9 mouse cellular contexts compared by ENCODE assay signal in genomic region chr13:116201177-116201920, GRCm38 (mm10).
DNase-seq lines count a peak whose midpoint lies in the region; ATAC-seq and TF ChIP-seq lines count a peak whose summit lies in the region.
"Had no signal": no experiment of that assay in that cellular context is flagged by ENCODE, and none has a peak within 500 bp of the region (broad histone marks: within the 10 kb centered on the region; RNA-seq: fewer than 3 reads in every experiment).

No protein-coding gene starts in this region.

- peak; percentile 90 for ATAC-seq in kidney, postnatal 0 days (replicated peaks; ENCODE audit: low FRiP score, low read depth)
- ATAC-seq in embryonic facial prominence, embryonic 12.5 days (ENCODE audit: insufficient number of reproducible peaks, insufficient read depth, low FRiP score, low TSS enrichment), result peak; percentile 94
- ATAC-seq in stomach, embryonic 14.5 days (ENCODE audit: insufficient number of reproducible peaks, insufficient read depth, low FRiP score, low read depth), result peak; percentile 88
- no peak for ATAC-seq in monocyte, adult 5-6 weeks (replicated peaks; ENCODE audit: insufficient number of reproducible peaks, low FRiP score, low TSS enrichment, poor library complexity, severe bottlenecking)

- no peak for TF ChIP-seq CTCF in kidney, postnatal 0 days (IDR thresholded peaks at IDR 0.05; ENCODE audit: low read depth)
- no peak for TF ChIP-seq CTCF in left cerebral cortex, adult 2 months (IDR thresholded peaks at IDR 0.05)

- H3K9me3 ChIP-seq in kidney, postnatal 0 days (replicated peaks; ENCODE audit: low read length), result no peaks in the 10 kb centered on the region
- H3K9me3 ChIP-seq in embryonic facial prominence, embryonic 12.5 days, result no peaks in the 10 kb centered on the region
- H3K9me3 ChIP-seq in limb, embryonic 10.5 days (replicated peaks), result no peaks in the 10 kb centered on the region
- no peaks in the 10 kb centered on the region for H3K9me3 ChIP-seq in stomach, embryonic 14.5 days (ENCODE audit: control insufficient read depth, low read depth, low read length)

- peak; percentile 78 for DNase-seq in kidney, postnatal 0 days (ENCODE audit: low spot score)
- no peak for DNase-seq in kidney, postnatal 14 days
- DNase-seq in limb, embryonic 10.5 days (ENCODE audit: low spot score), result peak; percentile 62
- DNase-seq in urinary bladder, postnatal 10 days (ENCODE audit: low spot score), result no peak
- no peak for DNase-seq in left cerebral cortex, adult 2 months (ENCODE audit: extremely low spot score in 1 of 2, low spot score in 2 of 2)

- H3K4me2 ChIP-seq in kidney, postnatal 0 days (ENCODE audit: low read length), result peak overlapping the region; percentile 48
- peak overlapping the region; percentile 46 for H3K4me2 ChIP-seq in embryonic facial prominence, embryonic 12.5 days (replicated peaks)
- H3K4me2 ChIP-seq in stomach, embryonic 14.5 days (replicated peaks; ENCODE audit: low read depth, low read length), result peak overlapping the region; percentile 38

- no peaks in the 10 kb centered on the region for H3K36me3 ChIP-seq in kidney, postnatal 0 days (ENCODE audit: insufficient read depth, low read length)
- no peaks in the 10 kb centered on the region for H3K36me3 ChIP-seq in embryonic facial prominence, embryonic 12.5 days
- H3K36me3 ChIP-seq in limb, embryonic 10.5 days, result no peaks in the 10 kb centered on the region
- no peaks in the 10 kb centered on the region for H3K36me3 ChIP-seq in stomach, embryonic 14.5 days (ENCODE audit: control insufficient read depth, insufficient read depth, low read length)

- no peaks in the 10 kb centered on the region for H3K4me1 ChIP-seq in kidney, postnatal 0 days (replicated peaks; ENCODE audit: insufficient read depth, low read length)
- H3K4me1 ChIP-seq in embryonic facial prominence, embryonic 12.5 days, result no peaks in the 10 kb centered on the region
- peaks cover 11% of the 10 kb centered on the region for H3K4me1 ChIP-seq in limb, embryonic 10.5 days
- H3K4me1 ChIP-seq in stomach, embryonic 14.5 days (ENCODE audit: control insufficient read depth, insufficient read depth, low read length), result no peaks in the 10 kb centered on the region

- H3K9ac ChIP-seq in kidney, postnatal 0 days (ENCODE audit: low read depth, low read length), result no peak overlapping the region
- H3K9ac ChIP-seq in embryonic facial prominence, embryonic 12.5 days, result no peak overlapping the region
- no peak overlapping the region for H3K9ac ChIP-seq in stomach, embryonic 14.5 days (replicated peaks; ENCODE audit: low read depth, low read length)

- H3K4me3 ChIP-seq in kidney, postnatal 0 days (replicated peaks; ENCODE audit: low read depth, low read length), result peak overlapping the region; percentile 18
- peak overlapping the region; percentile 20; the same call in 1 of the 2 replicates for H3K4me3 ChIP-seq in embryonic facial prominence, embryonic 12.5 days
- H3K4me3 ChIP-seq in limb, embryonic 10.5 days, result peak overlapping the region; percentile 33; the same call in 1 of the 2 replicates
- no peak overlapping the region for H3K4me3 ChIP-seq in stomach, embryonic 14.5 days (ENCODE audit: low read depth, low read length)
- no peak overlapping the region for H3K4me3 ChIP-seq in left cerebral cortex, adult 2 months

- 2% methylated on average over 11 of the region's 11 CpGs for WGBS in kidney, postnatal 0 days
- WGBS in embryonic facial prominence, embryonic 12.5 days, result 1% methylated on average over 11 of the region's 11 CpGs
- WGBS in limb, embryonic 10.5 days, result 5% methylated on average over 11 of the region's 11 CpGs
- 5% methylated on average over 11 of the region's 11 CpGs for WGBS in stomach, embryonic 14.5 days

- H3K27ac ChIP-seq in kidney, postnatal 0 days, result no peak overlapping the region
- peak overlapping the region; percentile 74 for H3K27ac ChIP-seq in embryonic facial prominence, embryonic 12.5 days
- H3K27ac ChIP-seq in limb, embryonic 10.5 days, result peak overlapping the region; percentile 79
- peak overlapping the region; percentile 52; the same call in 1 of the 2 replicates for H3K27ac ChIP-seq in stomach, embryonic 14.5 days (ENCODE audit: low read length)
- no peak overlapping the region for H3K27ac ChIP-seq in left cerebral cortex, adult 2 months
- H3K27ac ChIP-seq: macrophage had no signal

- H3K27me3 ChIP-seq in kidney, postnatal 0 days (ENCODE audit: insufficient read depth, low read length), result no peaks in the 10 kb centered on the region
- no peaks in the 10 kb centered on the region for H3K27me3 ChIP-seq in embryonic facial prominence, embryonic 12.5 days
- no peaks in the 10 kb centered on the region for H3K27me3 ChIP-seq in limb, embryonic 10.5 days (ENCODE audit: low read depth, poor library complexity, severe bottlenecking)
- no peaks in the 10 kb centered on the region for H3K27me3 ChIP-seq in stomach, embryonic 14.5 days (ENCODE audit: control insufficient read depth, insufficient read depth, low read length)

- intact Hi-C loops in left cerebral cortex, adult 2 months (cut with DNase I), result no loop called here

Comparison
In these comparisons a context has a peak if more than half of its experiments do, and no peak if none do; other contexts are left out.
1. DNase-seq: peak in kidney, postnatal 0 days (single experiment) and limb, embryonic 10.5 days (single experiment); none in kidney, postnatal 14 days (single experiment), urinary bladder, postnatal 10 days (single experiment) and left cerebral cortex, adult 2 months (0 of 2).
2. H3K27ac ChIP-seq: peak in embryonic facial prominence, embryonic 12.5 days (single experiment), limb, embryonic 10.5 days (single experiment) and stomach, embryonic 14.5 days (single experiment); none in kidney, postnatal 0 days (single experiment) and left cerebral cortex, adult 2 months (single experiment).
3. H3K4me3 ChIP-seq: peak in kidney, postnatal 0 days (single experiment), embryonic facial prominence, embryonic 12.5 days (single experiment) and limb, embryonic 10.5 days (single experiment); none in stomach, embryonic 14.5 days (single experiment) and left cerebral cortex, adult 2 months (single experiment).
4. Peak in every context shown above with its lines, with median percentiles within 50 percentile points of each other: H3K4me2 ChIP-seq.